Mouse (Mus musculus) CD4-positive helper T cell, adult 2 months (primary cell): Measurements from ENCODE around the gene H2al1a.
"Not testable (repeated sequence)": the region's sequence is repeated elsewhere in the genome, so short reads cannot be mapped to it uniquely, and the experiment has no call there.

ENCODE experiments used
- DNase-seq: peaks from one replicate; pipeline ENCODE4 v3.0.0-alpha.2; 2012; ENCODE audit warnings: low read depth, missing footprints, low spot score

H2al1a gene

GRCm38 (mm10) chrX:11298957-11299356, at the start of gene H2al1a:
TSS of gene H2al1a (plus strand) at chrX:11299257.
- not testable (repeated sequence) for DNase-seq

- no peak for DNase-seq
These were observed 48.9 kb upstream of the H2al1a start for GRCm38 (mm10) chrX:11250155-11250554.

GRCm38 (mm10) chrX:11254062-11254461, 45.0 kb upstream of the H2al1a start:
- DNase-seq = peak; percentile 76

- peak; percentile 76 for DNase-seq
These were observed 44.4 kb upstream of the H2al1a start for GRCm38 (mm10) chrX:11254521-11255207.

GRCm38 (mm10) chrX:11255564-11256360, 43.3 kb upstream of the H2al1a start:
- DNase-seq = no peak

GRCm38 (mm10) chrX:11264918-11265317, 34.1 kb upstream of the H2al1a start:
- DNase-seq = no peak

GRCm38 (mm10) chrX:11267791-11268190, 31.3 kb upstream of the H2al1a start:
- DNase-seq = no peak

- DNase-seq = no peak
These were observed 30.0 kb upstream of the H2al1a start for GRCm38 (mm10) chrX:11269074-11269473.

GRCm38 (mm10) chrX:11273190-11273589, 25.9 kb upstream of the H2al1a start:
- DNase-seq = no peak

- no peak for DNase-seq
These were observed 22.0 kb upstream of the H2al1a start for GRCm38 (mm10) chrX:11277083-11277482.

- DNase-seq = no peak
These were observed 18.3 kb upstream of the H2al1a start for GRCm38 (mm10) chrX:11280741-11281140.

- DNase-seq = no peak
These were observed 10.7 kb upstream of the H2al1a start for GRCm38 (mm10) chrX:11288306-11288882.

GRCm38 (mm10) chrX:11289244-11289643, 9.8 kb upstream of the H2al1a start:
- DNase-seq = peak; percentile 8

GRCm38 (mm10) chrX:11302132-11302531, 3.1 kb downstream of the H2al1a start, which contains the start of gene H2al1b:
TSS of gene H2al1b (plus strand) at chrX:11302432.
- DNase-seq = not testable (repeated sequence)

GRCm38 (mm10) chrX:11305355-11305754, 6.3 kb downstream of the H2al1a start, which contains the start of gene H2al1c:
TSS of gene H2al1c (plus strand) at chrX:11305655.
- not testable (repeated sequence) for DNase-seq

GRCm38 (mm10) chrX:11308524-11308923, 9.5 kb downstream of the H2al1a start, which contains the start of gene H2al1d:
TSS of gene H2al1d (plus strand) at chrX:11308824.
- DNase-seq = not testable (repeated sequence)

- DNase-seq = not testable (repeated sequence)
These were observed 12.6 kb downstream of the H2al1a start, which contains the start of gene H2al1e for GRCm38 (mm10) chrX:11311634-11312033. TSS of gene H2al1e (plus strand) at chrX:11311934.

GRCm38 (mm10) chrX:11314858-11315257, 15.8 kb downstream of the H2al1a start, which contains the start of gene H2al1f:
TSS of gene H2al1f (plus strand) at chrX:11315158.
- DNase-seq = not testable (repeated sequence)

GRCm38 (mm10) chrX:11317956-11318355, 18.9 kb downstream of the H2al1a start, which contains the start of gene H2al1g:
TSS of gene H2al1g (plus strand) at chrX:11318256.
- DNase-seq = not testable (repeated sequence)

- not testable (repeated sequence) for DNase-seq
These were observed 22.1 kb downstream of the H2al1a start, which contains the start of gene H2al1h for GRCm38 (mm10) chrX:11321192-11321591. TSS of gene H2al1h (plus strand) at chrX:11321492.

- not testable (repeated sequence) for DNase-seq
These were observed 25.3 kb downstream of the H2al1a start, which contains the start of gene H2al1i for GRCm38 (mm10) chrX:11324359-11324758. TSS of gene H2al1i (plus strand) at chrX:11324659.

- not testable (repeated sequence) for DNase-seq
These were observed 28.5 kb downstream of the H2al1a start, which contains the start of gene H2al1j for GRCm38 (mm10) chrX:11327522-11327921. TSS of gene H2al1j (plus strand) at chrX:11327822.
